Mouse (Mus musculus) bone marrow macrophage, adult 2 months (primary cell): ENCODE results near the gene Elp6.

Experiments used
- CTCF ChIP-seq: IDR thresholded peaks from 2 replicates; pipeline ENCODE4 v1.5.1; 2012; ENCODE audit warnings: low read depth, mild to moderate bottlenecking, low read length, moderate library complexity
- POLR2A ChIP-seq: IDR thresholded peaks from 2 replicates; pipeline ENCODE4 v1.6.1; 2012; ENCODE audit warnings: mild to moderate bottlenecking, low read depth, low read length, borderline replicate concordance

- TF ChIP-seq POLR2A (no peak), CTCF (no peak)
Observed at GRCm38 (mm10) chr9:110258646-110259045, 46.3 kb upstream of the Elp6 start.
